Mouse (Mus musculus) forebrain, postnatal 0 days (tissue): ENCODE measurements around the gene Sh2d3c. TPM values are rescaled to one million over a fixed set of nuclear protein-coding genes. Genes with fewer than 3 reads are reported as not detected.
A peak's percentile ranks its signal among the peaks of the same experiment; 100 is the strongest.

Experiments
- ATAC-seq: fragments of 200-750 bp; cut with Nextera tagmentation; 2 replicates; pipeline ENCODE4 v1.8.0; 2017; ENCODE audit warnings: mild to moderate bottlenecking, moderate library complexity
- DNase-seq: peaks from one replicate; pipeline ENCODE4 v3.0.0-alpha.2; 2015
- H3K27ac ChIP-seq: fragments of 300-500 bp; sonication (generic); 2 replicates; pipeline ENCODE4 v1.5.1; 2014; ENCODE audit warnings: low read depth, mild to moderate bottlenecking, antibody characterized with exemption, low read length, moderate library complexity, mixed read lengths
- H3K27me3 ChIP-seq: fragments of 300-500 bp; sonication (generic); 2 replicates; pipeline ENCODE4 v1.6.1; 2014; ENCODE audit warnings: mild to moderate bottlenecking, low read length, mixed read lengths; ENCODE audit not compliant: insufficient read depth
- H3K36me3 ChIP-seq: fragments of 300-500 bp; sonication (generic); 2 replicates; pipeline ENCODE4 v1.6.1; 2014; ENCODE audit warnings: mild to moderate bottlenecking, moderate library complexity; ENCODE audit not compliant: insufficient read depth
- H3K4me1 ChIP-seq: fragments of 300-500 bp; sonication (generic); 2 replicates; pipeline ENCODE4 v1.6.1; 2014; ENCODE audit warnings: antibody characterized with exemption; ENCODE audit not compliant: insufficient read depth
- H3K4me2 ChIP-seq: fragments of 300-500 bp; sonication (generic); 2 replicates; pipeline ENCODE4 v1.6.1; 2014; ENCODE audit warnings: low read depth, mild to moderate bottlenecking, moderate library complexity
- H3K4me3 ChIP-seq: fragments of 300-500 bp; sonication (generic); 2 replicates; pipeline ENCODE4 v1.5.1; 2014; ENCODE audit warnings: low read depth, low read length, mixed read lengths
- H3K9ac ChIP-seq: fragments of 300-500 bp; sonication (generic); 2 replicates; pipeline ENCODE4 v1.6.1; 2014; ENCODE audit warnings: mild to moderate bottlenecking
- H3K9me3 ChIP-seq: fragments of 300-500 bp; sonication (generic); 2 replicates; pipeline ENCODE4 v1.6.1; 2016; ENCODE audit warnings: low read length
- CTCF ChIP-seq: sonication (generic); IDR thresholded peaks from 2 replicates; pipeline ENCODE4 v1.5.1; 2016; ENCODE audit warnings: antibody characterized with exemption, control low read depth, low read depth
- WGBS: fragments of 180-500 bp; shearing (Covaris S2); extraction: QIAGEN DNeasy Blood & Tissue Kit; methylation state at CpG from one replicate; pipeline ENCODE4 v1.1.7; 2014; 5-methylcytosine and 5-hydroxymethylcytosine counted together
- polyA plus RNA-seq: library from polyadenylated mRNA; unstranded; fragments of >200 nt; fragmentation: Nextera tagmentation; extraction: Ambion mirVana; gene quantifications from 2 replicates; pipeline ENCODE4 v1.2.1, GENCODE M21; 2015
- total RNA-seq: library from RNA; depleted of rRNA; stranded (reverse); fragments of >200 nt; gene quantifications from 2 replicates; pipeline ENCODE4 v1.2.3, GENCODE M21; 2014

Sh2d3c gene
- total and polyA plus RNA-seq, 2 experiments from 2014 or later: 24.1 to 48.9 TPM

DNA sequence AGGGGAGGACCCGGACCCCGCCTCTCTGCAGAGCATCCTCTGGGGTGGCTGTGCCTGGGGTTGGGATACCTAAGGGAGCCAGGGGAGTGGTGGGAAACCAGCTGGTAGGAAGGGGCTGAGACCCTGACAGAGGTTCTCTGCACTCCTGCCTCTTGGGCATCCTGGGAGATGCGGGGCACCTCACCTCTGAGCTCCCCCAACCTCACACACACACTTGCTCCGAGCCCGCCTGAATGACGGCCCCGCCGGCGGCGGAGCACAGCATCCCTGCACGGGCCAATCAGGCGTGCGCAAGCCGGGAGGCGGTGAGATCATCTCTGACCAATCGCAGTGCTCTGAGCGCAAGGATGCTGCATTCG, 21.3 kb downstream of the Sh2d3c start:
- Histone ChIP-seq H3K36me3 (peaks cover 31% of the 10 kb centered on the region), H3K27me3 (no peaks in the 10 kb centered on the region), H3K27ac (peak overlapping the region; percentile 86), H3K9me3 (no peaks in the 10 kb centered on the region), H3K4me2 (peak overlapping the region; percentile 72), H3K4me1 (peaks cover 8% of the 10 kb centered on the region; the same call in 1 of the 2 replicates), H3K9ac (peak overlapping the region; percentile 92), H3K4me3 (peak overlapping the region; percentile 89)
- DNase-seq: peak; percentile 95
- peak; percentile 97 for ATAC-seq
- TF ChIP-seq CTCF: 0 out of 2 replicates have a peak, but pooled peaks have one; percentile 1
- WGBS: 8% methylated on average over 18 of the region's 18 CpGs

- no peak for TF ChIP-seq CTCF
- H3K36me3 ChIP-seq: peaks cover 50% of the 10 kb centered on the region
- WGBS: 73% methylated on average over 15 of the region's 15 CpGs
- no peak overlapping the region for H3K9ac ChIP-seq
- no peaks in the 10 kb centered on the region for H3K9me3 ChIP-seq
- no peak overlapping the region for H3K4me3 ChIP-seq
- H3K27me3 ChIP-seq: no peaks in the 10 kb centered on the region
- DNase-seq (no peak), ATAC-seq (no peak)
- H3K27ac ChIP-seq: no peak overlapping the region
- no peak overlapping the region for H3K4me2 ChIP-seq
- peaks cover 8% of the 10 kb centered on the region; the same call in 1 of the 2 replicates for H3K4me1 ChIP-seq
Measured at GRCm38 (mm10) chr2:32744272-32744982, 23.6 kb downstream of the Sh2d3c start.

DNA sequence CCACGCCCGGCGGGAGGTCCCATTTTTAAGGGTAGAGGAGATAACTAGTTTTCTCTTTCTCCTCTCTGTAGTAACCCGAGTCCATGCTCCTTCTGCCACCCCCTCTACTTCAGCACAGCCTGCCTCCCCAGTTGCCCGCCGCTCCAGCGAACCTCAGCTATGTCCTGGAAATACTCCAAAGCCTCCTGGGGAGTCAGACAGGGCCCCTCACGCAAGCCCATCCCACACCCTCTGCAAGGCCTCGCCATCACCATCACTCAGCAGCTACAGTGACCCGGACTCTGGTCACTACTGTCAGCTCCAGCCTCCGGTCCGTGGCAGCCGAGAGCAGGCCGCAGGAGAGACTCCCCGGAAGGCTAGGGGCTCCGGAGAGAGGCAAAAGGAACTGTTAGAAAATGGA, 28.2 kb downstream of the Sh2d3c start:
- 87% methylated on average over 16 of the region's 16 CpGs for WGBS
- TF ChIP-seq CTCF: no peak
- peaks cover 94% of the 10 kb centered on the region for H3K36me3 ChIP-seq
- H3K9ac ChIP-seq: no peak overlapping the region
- H3K27ac ChIP-seq: no peak overlapping the region
- ATAC-seq (no peak), DNase-seq (no peak)
- H3K4me1 ChIP-seq: no peaks in the 10 kb centered on the region
- no peak overlapping the region for H3K4me3 ChIP-seq
- no peaks in the 10 kb centered on the region for H3K27me3 ChIP-seq
- no peak overlapping the region for H3K4me2 ChIP-seq
- H3K9me3 ChIP-seq: no peaks in the 10 kb centered on the region

- TF ChIP-seq CTCF: 0 out of 2 replicates have a peak, but pooled peaks have one; percentile 13
- H3K27ac ChIP-seq: no peak overlapping the region
- no peaks in the 10 kb centered on the region for H3K9me3 ChIP-seq
- no peak for DNase-seq
- no peak overlapping the region for H3K9ac ChIP-seq
- no peak overlapping the region for H3K4me3 ChIP-seq
- H3K4me1 ChIP-seq: no peaks in the 10 kb centered on the region
- H3K36me3 ChIP-seq: peaks cover 94% of the 10 kb centered on the region
- H3K4me2 ChIP-seq: no peak overlapping the region
- ATAC-seq: no peak
- H3K27me3 ChIP-seq: no peaks in the 10 kb centered on the region
- 73% methylated on average over 7 of the region's 7 CpGs for WGBS
Measured at GRCm38 (mm10) chr2:32750199-32750598, 29.3 kb downstream of the Sh2d3c start.

DNA sequence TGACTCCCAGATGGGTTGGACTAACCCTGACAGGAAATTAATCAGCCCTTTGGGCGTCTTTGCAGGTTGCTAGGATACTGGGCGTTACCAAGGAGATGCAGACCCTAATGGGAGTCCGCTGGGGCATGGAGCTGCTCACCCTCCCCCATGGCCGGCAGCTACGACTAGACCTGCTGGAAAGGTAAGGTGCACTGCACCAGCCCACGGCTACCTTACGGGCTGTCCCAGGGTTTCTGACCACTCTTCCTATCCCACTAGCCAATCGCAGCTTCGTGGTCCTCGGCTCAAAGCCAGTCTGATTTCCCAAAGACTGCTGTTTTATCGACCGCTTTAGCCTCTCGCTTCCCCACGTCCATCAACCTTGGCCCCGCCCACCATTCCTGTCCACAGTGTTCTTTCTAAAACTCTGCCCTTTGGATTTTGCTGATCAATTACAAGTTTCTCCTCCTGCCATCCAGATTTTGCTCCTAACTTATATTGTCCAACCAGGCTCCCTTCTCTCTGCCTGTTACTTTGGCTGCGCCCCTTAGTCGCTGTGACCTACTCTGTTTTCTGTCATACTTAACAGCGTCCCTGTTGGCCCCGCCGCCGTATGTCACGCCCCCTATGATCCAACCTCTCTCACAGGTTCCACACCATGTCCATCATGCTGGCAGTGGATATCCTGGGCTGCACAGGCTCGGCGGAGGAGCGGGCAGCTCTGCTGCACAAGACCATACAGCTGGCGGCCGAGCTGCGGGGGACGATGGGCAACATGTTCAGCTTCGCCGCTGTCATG, 30.2 kb downstream of the Sh2d3c start:
- H3K9me3 ChIP-seq: no peaks in the 10 kb centered on the region
- no peak overlapping the region for H3K9ac ChIP-seq
- no peak overlapping the region for H3K4me3 ChIP-seq
- TF ChIP-seq CTCF: no peak
- H3K36me3 ChIP-seq: peaks cover 85% of the 10 kb centered on the region
- H3K27me3 ChIP-seq: no peaks in the 10 kb centered on the region
- ATAC-seq (peak; percentile 83), DNase-seq (peak; percentile 36)
- 10% methylated on average over 31 of the region's 31 CpGs for WGBS
- H3K4me2 ChIP-seq: peak overlapping the region; percentile 13
- no peaks in the 10 kb centered on the region for H3K4me1 ChIP-seq
- no peak overlapping the region for H3K27ac ChIP-seq

- no peaks in the 10 kb centered on the region for H3K9me3 ChIP-seq
- H3K4me1 ChIP-seq: no peaks in the 10 kb centered on the region
- no peaks in the 10 kb centered on the region for H3K27me3 ChIP-seq
- H3K27ac ChIP-seq: no peak overlapping the region
- ATAC-seq (no peak), DNase-seq (no peak)
- WGBS: 25% methylated on average over 10 of the region's 10 CpGs
- H3K4me2 ChIP-seq: peak overlapping the region; percentile 13
- peaks cover 79% of the 10 kb centered on the region for H3K36me3 ChIP-seq
- no peak overlapping the region for H3K4me3 ChIP-seq
- H3K9ac ChIP-seq: 0 out of 2 replicates have a peak overlapping the region, but pooled peaks have one; percentile 10
- TF ChIP-seq CTCF: no peak
Measured at GRCm38 (mm10) chr2:32751665-32752033, 30.8 kb downstream of the Sh2d3c start.

GRCm38 (mm10) chr2:32752181-32752580, 31.3 kb downstream of the Sh2d3c start:
- Histone ChIP-seq H3K36me3 (peaks cover 74% of the 10 kb centered on the region), H3K9ac (no peak overlapping the region)
- DNase-seq: no peak

More at GRCm38 (mm10) chr2:32752181-32752580, 31.3 kb downstream of the Sh2d3c start:
- ATAC-seq: no peak
- peak; percentile 30; the same call in 1 of the 2 replicates for TF ChIP-seq CTCF
- Histone ChIP-seq H3K27ac (no peak overlapping the region), H3K27me3 (no peaks in the 10 kb centered on the region), H3K4me1 (no peaks in the 10 kb centered on the region), H3K9me3 (no peaks in the 10 kb centered on the region), H3K4me3 (no peak overlapping the region), H3K4me2 (no peak overlapping the region)
- 66% methylated on average over 10 of the region's 10 CpGs for WGBS
